Mouse (Mus musculus) ES-Bruce4 (cell line): Measurements from ENCODE around the gene Rgcc. TPM values are rescaled to one million over a fixed set of nuclear protein-coding genes. Genes with fewer than 3 reads are reported as not detected.
A peak's percentile ranks its signal among the peaks of the same experiment; 100 is the strongest.

ENCODE experiments used
- H3K27ac ChIP-seq: 2 replicates; pipeline ENCODE4 v1.5.1; 2012; ENCODE audit warnings: low read length, inconsistent platforms; ENCODE audit not compliant: insufficient read depth
- H3K27me3 ChIP-seq: 2 replicates; pipeline ENCODE4 v1.6.1; 2012; ENCODE audit warnings: mild to moderate bottlenecking, low read length, inconsistent platforms; ENCODE audit not compliant: control insufficient read depth, poor library complexity, insufficient read depth, severe bottlenecking
- H3K36me3 ChIP-seq: 2 replicates; pipeline ENCODE4 v1.6.1; 2012; ENCODE audit warnings: inconsistent platforms, mild to moderate bottlenecking, low read length, moderate library complexity; ENCODE audit not compliant: control insufficient read depth, poor library complexity, insufficient read depth, severe bottlenecking
- H3K4me1 ChIP-seq: one replicate; pipeline ENCODE4 v1.8.1; 2011; ENCODE audit warnings: low read length; ENCODE audit not compliant: control insufficient read depth, insufficient read depth
- H3K4me3 ChIP-seq: 2 replicates; pipeline ENCODE4 v1.5.1; 2011; ENCODE audit warnings: low read depth, mild to moderate bottlenecking, low read length
- H3K9ac ChIP-seq: 2 replicates; pipeline ENCODE4 v1.6.1; 2012; ENCODE audit warnings: low read depth, mild to moderate bottlenecking, inconsistent platforms; ENCODE audit not compliant: poor library complexity, severe bottlenecking
- H3K9me3 ChIP-seq: replicated peaks from 2 replicates; pipeline ENCODE4 v1.6.1; 2012; ENCODE audit warnings: mild to moderate bottlenecking, low read length, inconsistent platforms; ENCODE audit not compliant: control insufficient read depth, poor library complexity, insufficient read depth, severe bottlenecking
- CTCF ChIP-seq: IDR thresholded peaks from one replicate; pipeline ENCODE4 v1.8.1; 2011; ENCODE audit warnings: low read depth, low read length
- EP300 ChIP-seq: IDR thresholded peaks from 2 replicates; pipeline ENCODE4 v1.6.1; 2011; ENCODE audit warnings: low read depth, low read length; ENCODE audit not compliant: insufficient read depth
- POLR2A ChIP-seq: IDR thresholded peaks from one replicate; pipeline ENCODE4 v1.8.1; 2011; ENCODE audit warnings: low read length; ENCODE audit not compliant: insufficient read depth
- polyA plus RNA-seq: library from polyadenylated mRNA; stranded (reverse); fragments of >200 nt; gene quantifications from 2 replicates; pipeline ENCODE4 v1.2.4, GENCODE M21; 2011; ENCODE audit warnings: low read depth; ENCODE audit not compliant: missing spikeins, insufficient read depth, insufficient read length

Gene Rgcc
- polyA plus RNA-seq, 1 experiment, result 15.1 TPM

- no peak overlapping the region for H3K4me3 ChIP-seq
- no peaks in the 10 kb centered on the region for H3K36me3 ChIP-seq
- no peak for TF ChIP-seq CTCF
- TF ChIP-seq EP300, result peak; percentile 99
Observed at GRCm38 (mm10) chr14:79285549-79285948, 15.9 kb downstream of the Rgcc start.

GRCm38 (mm10) chr14:79284616-79285015 is 16.8 kb downstream of the Rgcc start:
- Histone ChIP-seq H3K27me3 (no peaks in the 10 kb centered on the region), H3K36me3 (no peaks in the 10 kb centered on the region), H3K27ac (0 out of 2 replicates have a peak overlapping the region, but pooled peaks have one; percentile 37), H3K4me3 (no peak overlapping the region), H3K9ac (no peak overlapping the region), H3K9me3 (no peaks in the 10 kb centered on the region), H3K4me1 (peaks cover 9% of the 10 kb centered on the region)
- TF ChIP-seq POLR2A (no peak), EP300 (0 out of 2 replicates have a peak, but pooled peaks have one; percentile 26), CTCF (no peak)

More at GRCm38 (mm10) chr14:79285549-79285948, 15.9 kb downstream of the Rgcc start:
- Histone ChIP-seq H3K27me3 (no peaks in the 10 kb centered on the region), H3K9ac (no peak overlapping the region), H3K9me3 (no peaks in the 10 kb centered on the region), H3K27ac (peak overlapping the region; percentile 37; the same call in 1 of the 2 replicates), H3K4me1 (peaks cover 10% of the 10 kb centered on the region)

- Histone ChIP-seq H3K9ac (no peak overlapping the region), H3K4me3 (no peak overlapping the region), H3K27ac (no peak overlapping the region), H3K36me3 (no peaks in the 10 kb centered on the region), H3K4me1 (peaks cover 13% of the 10 kb centered on the region), H3K9me3 (no peaks in the 10 kb centered on the region), H3K27me3 (no peaks in the 10 kb centered on the region)
- no peak for TF ChIP-seq POLR2A
- TF ChIP-seq CTCF, result no peak
- TF ChIP-seq EP300, result no peak
Observed at GRCm38 (mm10) chr14:79283952-79284351, 17.5 kb downstream of the Rgcc start.

GRCm38 (mm10) chr14:79281894-79282553 is 19.4 kb downstream of the Rgcc start:
- Histone ChIP-seq H3K9ac (no peak overlapping the region), H3K36me3 (no peaks in the 10 kb centered on the region), H3K27ac (no peak overlapping the region), H3K27me3 (no peaks in the 10 kb centered on the region), H3K4me3 (no peak overlapping the region), H3K9me3 (no peaks in the 10 kb centered on the region), H3K4me1 (peaks cover 15% of the 10 kb centered on the region)
- TF ChIP-seq CTCF (no peak), EP300 (no peak), POLR2A (no peak)

GRCm38 (mm10) chr14:79280456-79280855 is 21.0 kb downstream of the Rgcc start:
- H3K9me3 ChIP-seq, result no peaks in the 10 kb centered on the region
- no peak overlapping the region for H3K4me3 ChIP-seq
- no peaks in the 10 kb centered on the region for H3K27me3 ChIP-seq
- H3K4me1 ChIP-seq, result peaks cover 14% of the 10 kb centered on the region
- H3K9ac ChIP-seq, result no peak overlapping the region
- TF ChIP-seq CTCF, result no peak
- TF ChIP-seq POLR2A, result no peak
- TF ChIP-seq EP300, result no peak
- H3K27ac ChIP-seq, result no peak overlapping the region
- H3K36me3 ChIP-seq, result no peaks in the 10 kb centered on the region

- no peak for TF ChIP-seq EP300
- Histone ChIP-seq H3K27me3 (no peaks in the 10 kb centered on the region), H3K27ac (no peak overlapping the region), H3K36me3 (no peaks in the 10 kb centered on the region), H3K4me1 (peaks cover 10% of the 10 kb centered on the region), H3K9ac (no peak overlapping the region), H3K9me3 (no peaks in the 10 kb centered on the region), H3K4me3 (no peak overlapping the region)
Observed at GRCm38 (mm10) chr14:79279494-79279893, 22.0 kb downstream of the Rgcc start.
